Mouse (Mus musculus): ENCODE measurements at regions not wholly inside any gene's neighbourhood (a gene's known extent, or its start where the extent isn't known, plus 50 kb on each side); places are given as distances from the start of the nearest gene placed in this dataset.

DNA sequence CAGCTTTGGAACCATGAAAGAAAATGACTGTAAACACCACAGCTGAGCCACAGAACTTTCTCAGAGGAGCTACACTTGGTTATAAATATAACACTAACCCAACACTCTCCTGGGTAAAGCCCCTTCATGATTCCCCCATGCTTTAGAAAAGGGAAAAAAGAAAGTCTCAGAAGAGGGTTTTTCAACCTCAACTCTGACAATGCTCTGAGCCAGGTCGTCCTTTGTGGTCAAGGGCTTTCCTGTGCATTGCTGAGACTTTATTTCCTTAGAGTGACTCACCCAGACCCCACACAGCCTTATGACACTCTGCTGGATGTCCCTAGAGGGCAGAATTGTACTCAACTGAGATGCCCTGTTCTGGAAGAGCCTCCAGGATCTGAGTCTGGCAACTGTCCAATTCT lies 167.8 kb downstream of the B3gnt2 start:
- TF ChIP-seq HCFC1 (IDR thresholded peaks at IDR 0.05; ENCODE audit: borderline replicate concordance, insufficient read depth, low read length), result no peak
- no peak for TF ChIP-seq MAFK (IDR thresholded peaks at IDR 0.05; ENCODE audit: insufficient read depth, low read depth, low read length)
- no peak for TF ChIP-seq ZNF384 (IDR thresholded peaks at IDR 0.05; ENCODE audit: low read depth, low read length)

Data from ES-E14 (cell line).